Mouse (Mus musculus): ENCODE data around the gene Gm572. TPM values are rescaled to one million over a fixed set of nuclear protein-coding genes. Genes with fewer than 3 reads are reported as not detected.

Gm572 gene
- not detected for polyA plus RNA-seq (2014; fragmentation: Illumina TruSeq; extraction: RNeasy Lipid Tissue Mini Kit (QIAGEN cat#74804); ENCODE audit: low read depth, low replicate concordance)

GRCm38 (mm10) chr4:148643291-148644156, at the start of gene Gm572:
TSS of gene Gm572 (plus strand) at chr4:148643317.

DNA sequence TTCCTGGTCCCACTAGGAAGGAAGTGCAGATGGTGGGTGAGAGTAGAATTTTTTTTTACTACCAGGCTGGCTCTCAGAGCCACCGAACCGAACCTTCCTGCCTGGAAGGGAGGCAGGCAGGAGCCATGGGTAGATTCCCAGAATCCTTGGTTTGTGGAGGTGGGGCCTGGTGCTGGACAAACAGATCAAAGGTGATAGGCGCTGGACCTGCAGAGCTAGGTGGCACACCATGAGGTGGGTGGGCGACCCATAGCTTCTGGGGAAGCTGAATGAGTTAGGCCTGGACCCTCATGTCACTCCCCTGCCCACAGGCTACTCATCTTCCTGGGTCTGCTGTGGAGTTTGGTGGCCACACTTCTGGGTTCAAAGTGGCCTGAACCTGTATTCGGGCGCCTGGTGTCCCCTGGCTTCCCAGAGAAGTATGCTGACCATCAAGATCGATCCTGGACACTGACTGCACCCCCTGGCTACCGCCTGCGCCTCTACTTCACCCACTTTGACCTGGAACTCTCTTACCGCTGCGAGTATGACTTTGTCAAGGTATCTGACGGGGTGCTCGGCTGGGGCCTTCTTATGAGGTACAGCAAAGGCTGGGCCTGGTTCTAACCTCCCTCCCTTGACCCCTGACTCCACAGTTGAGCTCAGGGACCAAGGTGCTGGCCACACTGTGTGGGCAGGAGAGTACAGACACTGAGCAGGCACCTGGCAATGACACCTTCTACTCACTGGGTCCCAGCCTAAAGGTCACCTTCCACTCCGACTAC, 40.6 kb upstream of the Gm572 start, which contains the start of gene Masp2:
Gene Masp2 (plus strand): TSS at position 198 of the 764 bp plus-strand sequence.

DNA sequence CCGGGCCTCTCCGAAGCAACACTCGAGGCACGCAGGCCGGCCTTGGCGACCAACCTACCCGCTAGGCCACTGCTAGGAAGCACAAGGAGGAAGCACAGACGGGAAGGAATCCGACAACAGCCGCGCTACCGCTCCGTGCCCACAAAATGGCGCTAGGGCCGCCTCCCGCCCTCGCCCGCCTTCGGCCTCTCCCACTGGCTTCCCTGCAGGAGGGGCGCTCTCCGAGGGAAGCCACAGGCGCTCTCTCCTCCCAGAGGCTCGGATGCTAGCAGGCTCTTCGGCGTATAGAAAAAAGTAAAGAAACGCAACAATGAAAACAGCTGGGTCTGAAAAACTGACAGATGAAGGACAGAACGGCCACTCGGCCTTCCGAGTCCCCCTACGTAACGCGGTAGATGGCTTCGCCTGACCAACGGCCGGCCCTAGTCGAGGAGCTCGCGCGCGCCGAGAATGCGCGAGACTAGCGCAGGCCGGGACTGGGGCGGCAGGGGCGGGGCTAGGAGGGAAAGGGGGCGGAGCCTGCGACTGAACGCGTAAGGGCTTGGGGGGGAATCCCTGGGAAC, 16.4 kb upstream of the Gm572 start, which contains the start of gene Tardbp:
Gene Tardbp (minus strand): TSS at position 397 of the 563 bp plus-strand sequence.

Other genes with a start within 250 kb of the Gm572 start
- 2.5 TPM for gene Ubiad1, start 198.5 kb upstream of the Gm572 start, polyA plus RNA-seq (2014; fragmentation: Illumina TruSeq; extraction: RNeasy Lipid Tissue Mini Kit (QIAGEN cat#74804); ENCODE audit: low read depth, low replicate concordance)
- 15.2 TPM for gene Mtor, start 194.7 kb upstream of the Gm572 start, polyA plus RNA-seq (2014; fragmentation: Illumina TruSeq; extraction: RNeasy Lipid Tissue Mini Kit (QIAGEN cat#74804); ENCODE audit: low read depth, low replicate concordance)
- gene Angptl7, start 142.9 kb upstream of the Gm572 start, polyA plus RNA-seq (2014; fragmentation: Illumina TruSeq; extraction: RNeasy Lipid Tissue Mini Kit (QIAGEN cat#74804); ENCODE audit: low read depth, low replicate concordance), result 3.3 TPM
- 19.0 TPM for gene Exosc10, start 84.9 kb upstream of the Gm572 start, polyA plus RNA-seq (2014; fragmentation: Illumina TruSeq; extraction: RNeasy Lipid Tissue Mini Kit (QIAGEN cat#74804); ENCODE audit: low read depth, low replicate concordance)
- not detected for gene Srm, start 51.8 kb upstream of the Gm572 start, polyA plus RNA-seq (2014; fragmentation: Illumina TruSeq; extraction: RNeasy Lipid Tissue Mini Kit (QIAGEN cat#74804); ENCODE audit: low read depth, low replicate concordance)
- not detected for gene Masp2, start 40.8 kb upstream of the Gm572 start, polyA plus RNA-seq (2014; fragmentation: Illumina TruSeq; extraction: RNeasy Lipid Tissue Mini Kit (QIAGEN cat#74804); ENCODE audit: low read depth, low replicate concordance)
- gene Tardbp, start 16.3 kb upstream of the Gm572 start, polyA plus RNA-seq (2014; fragmentation: Illumina TruSeq; extraction: RNeasy Lipid Tissue Mini Kit (QIAGEN cat#74804); ENCODE audit: low read depth, low replicate concordance), result 456 TPM
- gene Casz1, start 161.1 kb downstream of the Gm572 start, polyA plus RNA-seq (2014; fragmentation: Illumina TruSeq; extraction: RNeasy Lipid Tissue Mini Kit (QIAGEN cat#74804); ENCODE audit: low read depth, low replicate concordance), result 1.7 TPM

All from testis, adult 10 weeks (tissue).